Mouse (Mus musculus): ENCODE measurements around the gene Mef2d. TPM values are rescaled to one million over a fixed set of nuclear protein-coding genes. Genes with fewer than 3 reads are reported as not detected.

Mef2d gene
- polyA plus RNA-seq, 1 experiment from 2014 or later: 20.8 TPM

- no peak for ATAC-seq
- H3K4me1 ChIP-seq (replicated peaks): peaks cover 80% of the 10 kb centered on the region
- H3K27ac ChIP-seq: no peak overlapping the region
- 36% methylated on average over 5 of the region's 5 CpGs for WGBS
- H3K9me3 ChIP-seq: no peaks in the 10 kb centered on the region
- peak overlapping the region; percentile 96; the same call in 1 of the 2 replicates for H3K9ac ChIP-seq
- H3K27me3 ChIP-seq (replicated peaks): no peaks in the 10 kb centered on the region
- H3K36me3 ChIP-seq: no peaks in the 10 kb centered on the region
- peak overlapping the region; percentile 93; the same call in 1 of the 2 replicates for H3K4me2 ChIP-seq (replicated peaks)
- H3K4me3 ChIP-seq (replicated peaks): no peak overlapping the region
These were observed 4.4 kb downstream of the Mef2d start for GRCm38 (mm10) chr3:88146376-88147112.

GRCm38 (mm10) chr3:88147444-88147843, 5.3 kb downstream of the Mef2d start:
- Histone ChIP-seq H3K4me3 (replicated peaks) (no peak overlapping the region), H3K36me3 (no peaks in the 10 kb centered on the region), H3K27ac (no peak overlapping the region), H3K4me1 (replicated peaks) (peaks cover 80% of the 10 kb centered on the region), H3K27me3 (replicated peaks) (no peaks in the 10 kb centered on the region), H3K9ac (no peak overlapping the region), H3K4me2 (replicated peaks) (no peak overlapping the region), H3K9me3 (no peaks in the 10 kb centered on the region)
- WGBS: 60% methylated on average over 2 of the region's 2 CpGs
- no peak for ATAC-seq

- H3K27me3 ChIP-seq (replicated peaks): no peaks in the 10 kb centered on the region
- H3K4me1 ChIP-seq (replicated peaks): peaks cover 80% of the 10 kb centered on the region
- no peak overlapping the region for H3K4me2 ChIP-seq (replicated peaks)
- 73% methylated on average over 1 of the region's 1 CpGs for WGBS
- no peaks in the 10 kb centered on the region for H3K36me3 ChIP-seq
- H3K9ac ChIP-seq: no peak overlapping the region
- H3K4me3 ChIP-seq (replicated peaks): no peak overlapping the region
- no peak for ATAC-seq
- H3K9me3 ChIP-seq: no peaks in the 10 kb centered on the region
- no peak overlapping the region; the same call in 1 of the 2 replicates for H3K27ac ChIP-seq
These were observed 5.7 kb downstream of the Mef2d start for GRCm38 (mm10) chr3:88147866-88148265.

GRCm38 (mm10) chr3:88148354-88148753, 6.2 kb downstream of the Mef2d start:
- Histone ChIP-seq H3K27ac (peak overlapping the region; percentile 49; the same call in 1 of the 2 replicates), H3K36me3 (no peaks in the 10 kb centered on the region), H3K27me3 (replicated peaks) (no peaks in the 10 kb centered on the region), H3K9ac (no peak overlapping the region), H3K4me1 (replicated peaks) (peaks cover 79% of the 10 kb centered on the region), H3K4me3 (replicated peaks) (no peak overlapping the region), H3K4me2 (replicated peaks) (no peak overlapping the region), H3K9me3 (no peaks in the 10 kb centered on the region)
- no peak for ATAC-seq
- WGBS: 85% methylated on average over 5 of the region's 5 CpGs

- Histone ChIP-seq H3K27me3 (replicated peaks) (no peaks in the 10 kb centered on the region), H3K4me1 (replicated peaks) (peaks cover 73% of the 10 kb centered on the region), H3K36me3 (no peaks in the 10 kb centered on the region), H3K4me2 (replicated peaks) (peak overlapping the region; percentile 45), H3K4me3 (replicated peaks) (no peak overlapping the region), H3K9me3 (no peaks in the 10 kb centered on the region), H3K27ac (peak overlapping the region; percentile 79), H3K9ac (peak overlapping the region; percentile 6; the same call in 1 of the 2 replicates)
- WGBS: 58% methylated on average over 4 of the region's 4 CpGs
- peak; percentile 15; the same call in 1 of the 2 replicates for ATAC-seq
These were observed 6.8 kb downstream of the Mef2d start for GRCm38 (mm10) chr3:88148776-88149509.

- Histone ChIP-seq H3K27me3 (replicated peaks) (no peaks in the 10 kb centered on the region), H3K4me1 (replicated peaks) (peaks cover 67% of the 10 kb centered on the region), H3K9ac (peak overlapping the region; percentile 6; the same call in 1 of the 2 replicates), H3K4me3 (replicated peaks) (no peak overlapping the region), H3K4me2 (replicated peaks) (peak overlapping the region; percentile 45), H3K9me3 (no peaks in the 10 kb centered on the region), H3K27ac (peak overlapping the region; percentile 79), H3K36me3 (no peaks in the 10 kb centered on the region)
- ATAC-seq: no peak
- WGBS: 36% methylated on average over 6 of the region's 6 CpGs
These were observed 7.4 kb downstream of the Mef2d start for GRCm38 (mm10) chr3:88149510-88149974.

GRCm38 (mm10) chr3:88150061-88150998, 8.2 kb downstream of the Mef2d start:
- H3K36me3 ChIP-seq: no peaks in the 10 kb centered on the region
- no peaks in the 10 kb centered on the region for H3K27me3 ChIP-seq (replicated peaks)
- H3K27ac ChIP-seq: peak overlapping the region; percentile 79
- no peak overlapping the region for H3K4me3 ChIP-seq (replicated peaks)
- H3K4me2 ChIP-seq (replicated peaks): peak overlapping the region; percentile 45
- H3K9ac ChIP-seq: peak overlapping the region; percentile 2; the same call in 1 of the 2 replicates
- whole genome bisulfite sequencing: 24% methylated on average over 14 of the region's 14 CpGs
- peak; percentile 8; the same call in 1 of the 2 replicates for ATAC-seq
- peaks cover 59% of the 10 kb centered on the region for H3K4me1 ChIP-seq (replicated peaks)
- no peaks in the 10 kb centered on the region for H3K9me3 ChIP-seq

GRCm38 (mm10) chr3:88150999-88151364, 8.8 kb downstream of the Mef2d start:
- peak overlapping the region; percentile 45 for H3K4me2 ChIP-seq (replicated peaks)
- H3K4me1 ChIP-seq (replicated peaks): peaks cover 52% of the 10 kb centered on the region
- 61% methylated on average over 3 of the region's 3 CpGs for WGBS
- no peaks in the 10 kb centered on the region for H3K27me3 ChIP-seq (replicated peaks)
- H3K36me3 ChIP-seq: peaks cover 6% of the 10 kb centered on the region
- H3K9me3 ChIP-seq: no peaks in the 10 kb centered on the region
- no peak for ATAC-seq
- 0 out of 2 replicates have a peak overlapping the region, but pooled peaks have one; percentile 2 for H3K9ac ChIP-seq
- H3K27ac ChIP-seq: peak overlapping the region; percentile 79; the same call in 1 of the 2 replicates
- H3K4me3 ChIP-seq (replicated peaks): no peak overlapping the region

- Histone ChIP-seq H3K4me3 (replicated peaks) (no peak overlapping the region), H3K27ac (no peak overlapping the region), H3K36me3 (peaks cover 11% of the 10 kb centered on the region), H3K4me2 (replicated peaks) (no peak overlapping the region), H3K9ac (no peak overlapping the region), H3K27me3 (replicated peaks) (no peaks in the 10 kb centered on the region), H3K9me3 (no peaks in the 10 kb centered on the region), H3K4me1 (replicated peaks) (peaks cover 42% of the 10 kb centered on the region)
- ATAC-seq: no peak
- 73% methylated on average over 3 of the region's 3 CpGs for WGBS
These were observed 9.9 kb downstream of the Mef2d start for GRCm38 (mm10) chr3:88152056-88152455.

GRCm38 (mm10) chr3:88153290-88154011, 11.3 kb downstream of the Mef2d start:
- no peak overlapping the region for H3K4me2 ChIP-seq (replicated peaks)
- WGBS: 73% methylated on average over 3 of the region's 3 CpGs
- no peak for ATAC-seq
- peaks cover 18% of the 10 kb centered on the region for H3K36me3 ChIP-seq
- H3K4me1 ChIP-seq (replicated peaks): peaks cover 31% of the 10 kb centered on the region
- H3K4me3 ChIP-seq (replicated peaks): no peak overlapping the region
- H3K9ac ChIP-seq: no peak overlapping the region
- no peak overlapping the region for H3K27ac ChIP-seq
- no peaks in the 10 kb centered on the region for H3K27me3 ChIP-seq (replicated peaks)
- H3K9me3 ChIP-seq: no peaks in the 10 kb centered on the region

GRCm38 (mm10) chr3:88154236-88154635, 12.1 kb downstream of the Mef2d start:
- peaks cover 23% of the 10 kb centered on the region for H3K4me1 ChIP-seq (replicated peaks)
- no peak overlapping the region for H3K27ac ChIP-seq
- peaks cover 25% of the 10 kb centered on the region for H3K36me3 ChIP-seq
- H3K27me3 ChIP-seq (replicated peaks): no peaks in the 10 kb centered on the region
- no peak overlapping the region for H3K4me3 ChIP-seq (replicated peaks)
- ATAC-seq: no peak
- WGBS: 46% methylated on average over 2 of the region's 2 CpGs
- H3K9ac ChIP-seq: no peak overlapping the region
- H3K9me3 ChIP-seq: no peaks in the 10 kb centered on the region
- no peak overlapping the region for H3K4me2 ChIP-seq (replicated peaks)
